Mouse (Mus musculus) CH12.LX (cell line): ENCODE results near the gene Smg7. TPM values are rescaled to one million over a fixed set of nuclear protein-coding genes. Genes with fewer than 3 reads are reported as not detected.

Experiments used
- DNase-seq: peaks from one replicate; pipeline ENCODE4 v3.0.0-alpha.2; 2013; ENCODE audit errors: extremely low read depth
- H3K27ac ChIP-seq: 2 replicates; pipeline ENCODE4 v1.5.1; 2012; ENCODE audit warnings: low read depth, mild to moderate bottlenecking, control low read depth, moderate library complexity; ENCODE audit not compliant: insufficient read depth
- H3K27me3 ChIP-seq: replicated peaks from 2 replicates; pipeline ENCODE3; 2012; ENCODE audit warnings: inconsistent platforms
- H3K36me3 ChIP-seq, 2 experiments: replicated peaks in 1 of 2; 2 replicates each; pipeline versions ENCODE3 to v1.6.1; 2012; ENCODE audit warnings: inconsistent platforms in 1 of 2, low read length in 1 of 2, mild to moderate bottlenecking in 1 of 2, mixed read lengths in 1 of 2, moderate library complexity in 1 of 2; ENCODE audit not compliant: control insufficient read depth in 1 of 2, insufficient read depth in 1 of 2
- H3K4me1 ChIP-seq, 2 experiments: 2 replicates each; pipeline ENCODE4 v1.6.1; 2012; ENCODE audit warnings: inconsistent platforms in 1 of 2, moderate library complexity in 1 of 2; ENCODE audit not compliant: insufficient read depth in 2 of 2, control insufficient read depth in 1 of 2
- H3K4me2 ChIP-seq: 2 replicates; pipeline ENCODE4 v1.6.1; 2012; ENCODE audit warnings: low read depth, mild to moderate bottlenecking, control low read depth; ENCODE audit not compliant: poor library complexity, insufficient read depth, severe bottlenecking
- H3K4me3 ChIP-seq, 3 experiments: fragments of 150-350 bp in 1 of 3; sonication (generic) in 1 of 3; replicated peaks in 1 of 3; 2 replicates each; pipeline versions ENCODE3 to v1.5.1; 2011 to 2012; ENCODE audit warnings: low read depth in 2 of 3, low read length in 2 of 3, mild to moderate bottlenecking in 2 of 3, moderate library complexity in 2 of 3, control low read depth in 1 of 3, improper control_type of control experiment in 1 of 3, inconsistent platforms in 1 of 3, mixed read lengths in 1 of 3; ENCODE audit not compliant: poor library complexity in 1 of 3
- H3K79me2 ChIP-seq: replicated peaks from 2 replicates; pipeline ENCODE4 v1.6.1; 2012; ENCODE audit warnings: mild to moderate bottlenecking, moderate library complexity; ENCODE audit not compliant: control insufficient read depth, poor library complexity, insufficient read depth, severe bottlenecking; ENCODE audit errors: extremely low read depth
- H3K9ac ChIP-seq: 2 replicates; pipeline ENCODE4 v1.6.1; 2012; ENCODE audit warnings: low read depth, mild to moderate bottlenecking, control low read depth, moderate library complexity; ENCODE audit not compliant: insufficient read depth
- H3K9me3 ChIP-seq: replicated peaks from 2 replicates; pipeline ENCODE3; 2012; ENCODE audit warnings: low read length, inconsistent platforms, mixed read lengths
- BHLHE40 ChIP-seq: IDR thresholded peaks from 2 replicates; pipeline ENCODE4 v1.6.1; 2011; ENCODE audit warnings: mild to moderate bottlenecking, low read depth, low read length, improper control_type of control experiment
- CHD1 ChIP-seq: IDR thresholded peaks from 2 replicates; pipeline ENCODE4 v1.6.1; 2012; ENCODE audit warnings: low read depth, low read length, improper control_type of control experiment, inconsistent platforms
- CHD2 ChIP-seq: IDR thresholded peaks from 2 replicates; pipeline ENCODE4 v1.6.1; 2011; ENCODE audit warnings: low read length, improper control_type of control experiment
- CTCF ChIP-seq, 2 experiments: IDR thresholded peaks in 1 of 2; conservative IDR thresholded peaks in 1 of 2; 2 replicates each; pipeline ENCODE4 v1.5.1; 2011 to 2012; ENCODE audit warnings: low read depth in 2 of 2, low read length in 2 of 2, improper control_type of control experiment in 1 of 2, inconsistent platforms in 1 of 2, mild to moderate bottlenecking in 1 of 2, moderate library complexity in 1 of 2
- ELF1 ChIP-seq: IDR thresholded peaks from 2 replicates; pipeline ENCODE4 v1.6.1; 2014; ENCODE audit warnings: low read depth, mild to moderate bottlenecking, inconsistent platforms, low read length, improper control_type of control experiment
- EP300 ChIP-seq: IDR thresholded peaks from 2 replicates; pipeline ENCODE4 v1.6.1; 2011; ENCODE audit warnings: low read length, improper control_type of control experiment
- ETS1 ChIP-seq: conservative IDR thresholded peaks from 2 replicates; pipeline ENCODE4 v1.6.1; 2012; ENCODE audit warnings: low read depth, mild to moderate bottlenecking, inconsistent platforms, low read length, improper control_type of control experiment, moderate library complexity
- GABPA ChIP-seq: IDR thresholded peaks from 2 replicates; pipeline ENCODE4 v1.6.1; 2012; ENCODE audit warnings: low read depth, low read length, improper control_type of control experiment, inconsistent platforms; ENCODE audit not compliant: insufficient replicate concordance
- HCFC1 ChIP-seq: IDR thresholded peaks from 2 replicates; pipeline ENCODE4 v1.6.1; 2012; ENCODE audit warnings: low read depth, mild to moderate bottlenecking, inconsistent platforms, low read length, improper control_type of control experiment
- IRF4 ChIP-seq: IDR thresholded peaks from 2 replicates; pipeline ENCODE4 v1.6.1; 2014; ENCODE audit warnings: low read depth, mild to moderate bottlenecking, inconsistent platforms, low read length, improper control_type of control experiment
- JUN ChIP-seq: IDR thresholded peaks from 2 replicates; pipeline ENCODE4 v1.6.1; 2011; ENCODE audit warnings: low read depth, mild to moderate bottlenecking, low read length, improper control_type of control experiment, moderate library complexity; ENCODE audit not compliant: insufficient read depth
- JUND ChIP-seq: conservative IDR thresholded peaks from 2 replicates; pipeline ENCODE4 v1.6.1; 2011; ENCODE audit warnings: low read depth, low read length, improper control_type of control experiment
- MAFK ChIP-seq: IDR thresholded peaks from 2 replicates; pipeline ENCODE4 v1.6.1; 2011; ENCODE audit warnings: low read length, improper control_type of control experiment; ENCODE audit not compliant: insufficient replicate concordance
- MAX ChIP-seq: IDR thresholded peaks from 2 replicates; pipeline ENCODE4 v1.6.1; 2011; ENCODE audit warnings: low read length, improper control_type of control experiment
- MAZ ChIP-seq: IDR thresholded peaks from 2 replicates; pipeline ENCODE4 v1.6.1; 2012; ENCODE audit warnings: low read depth, mild to moderate bottlenecking, inconsistent platforms, low read length, improper control_type of control experiment, moderate library complexity
- MEF2A ChIP-seq: IDR thresholded peaks from 2 replicates; pipeline ENCODE4 v1.6.1; 2014; ENCODE audit warnings: low read depth, mild to moderate bottlenecking, inconsistent platforms, low read length, improper control_type of control experiment, borderline replicate concordance
- MYC ChIP-seq: IDR thresholded peaks from 2 replicates; pipeline ENCODE4 v1.6.1; 2011; ENCODE audit warnings: low read depth, mild to moderate bottlenecking, improper control_type of control experiment, low read length
- NRF1 ChIP-seq: IDR thresholded peaks from 2 replicates; pipeline ENCODE4 v1.6.1; 2014; ENCODE audit warnings: low read depth, mild to moderate bottlenecking, inconsistent platforms, low read length, improper control_type of control experiment, moderate library complexity
- POLR2A ChIP-seq: IDR thresholded peaks from 2 replicates; pipeline ENCODE4 v1.6.1; 2011; ENCODE audit warnings: low read depth, mild to moderate bottlenecking, improper control_type of control experiment, low read length
- SIN3A ChIP-seq: IDR thresholded peaks from 2 replicates; pipeline ENCODE4 v1.6.1; 2012; ENCODE audit warnings: low read length, improper control_type of control experiment, inconsistent platforms
- SMC3 ChIP-seq: IDR thresholded peaks from 2 replicates; pipeline ENCODE4 v1.6.1; 2011; ENCODE audit warnings: low read depth, low read length, improper control_type of control experiment
- UBTF ChIP-seq: IDR thresholded peaks from 2 replicates; pipeline ENCODE4 v1.6.1; 2012; ENCODE audit warnings: low read depth, mild to moderate bottlenecking, inconsistent platforms, low read length, improper control_type of control experiment, moderate library complexity
- ZKSCAN1 ChIP-seq: IDR thresholded peaks from 2 replicates; pipeline ENCODE4 v1.6.1; 2012; ENCODE audit warnings: low read depth, inconsistent platforms, low read length, improper control_type of control experiment, borderline replicate concordance
- dilution Hi-C: fragments of 300-500 bp; cut with MboI; formaldehyde crosslinking; loops from 2 replicates; pipeline ENCODE4 v1.14.3; 2020; ENCODE audit warnings: low sequenced_read_pairs; ENCODE audit not compliant: extremely low pct_unique_long_range_greater_than_20kb, extremely low pct_ligation_motif_present
- in situ Hi-C: fragments of 300-500 bp; cut with MboI; formaldehyde crosslinking; loops from 3 replicates; pipeline ENCODE4 v1.14.3; 2019; ENCODE audit warnings: low sequenced_read_pairs, low pct_ligation_motif_present, low pct_unique_long_range_greater_than_20kb, mixed read lengths
- polyA plus RNA-seq: library from polyadenylated mRNA; unstranded; fragments of >175 nt; gene quantifications from 2 replicates; pipeline ENCODE4 v1.2.1, GENCODE M21; 2012; ENCODE audit warnings: low read depth; ENCODE audit not compliant: insufficient read length
- total RNA-seq, 2 experiments: library from RNA; depleted of rRNA; stranded (reverse); fragments of 300-350 nt in 1 of 2; fragments of >200 nt in 1 of 2; gene quantifications; 2 replicates each; pipeline ENCODE4 v1.2.3; 2012 to 2014

Gene Smg7
- total and polyA plus RNA-seq, 3 experiments: 23.4 to 55.2 (median 27.0) TPM

- H3K27ac ChIP-seq: peak overlapping the region; percentile 80
- in situ Hi-C loops: no loop called here
- H3K36me3 ChIP-seq: peaks cover 33 to 77% of the 10 kb centered on the region in 2 experiments
These were observed 64.3 kb downstream of the Smg7 start for GRCm38 (mm10) chr1:152838026-152838702.

GRCm38 (mm10) chr1:152835061-152835460 is 67.4 kb downstream of the Smg7 start:
- H3K36me3 ChIP-seq: peaks cover 47 to 93% of the 10 kb centered on the region in 2 experiments
- no peak overlapping the region for H3K9ac ChIP-seq
- no peak overlapping the region for H3K4me2 ChIP-seq
- H3K27ac ChIP-seq: no peak overlapping the region
- TF ChIP-seq MAZ (no peak), POLR2A (no peak), CHD2 (no peak), ETS1 (no peak), JUN (no peak), GABPA (no peak), NRF1 (no peak), ZKSCAN1 (no peak), CTCF (conservative IDR thresholded peaks at IDR 0.05 in 1 of 2, IDR thresholded peaks at IDR 0.05 in 1 of 2; ENCODE audit: low read depth in 2 of 2, low read length in 2 of 2) (no peak), ELF1 (no peak), JUND (no peak)
- H3K79me2 ChIP-seq: peaks cover 14% of the 10 kb centered on the region
- dilution Hi-C loops (no loop called here), in situ Hi-C loops (no loop called here)
- H3K9me3 ChIP-seq: no peaks in the 10 kb centered on the region
- H3K4me1 ChIP-seq: peaks cover 33 to 74% of the 10 kb centered on the region in 2 experiments
- no peaks in the 10 kb centered on the region for H3K27me3 ChIP-seq
- DNase-seq: no peak
- H3K4me3 ChIP-seq: no peak overlapping the region

More at GRCm38 (mm10) chr1:152838026-152838702, 64.3 kb downstream of the Smg7 start:
- H3K4me1 ChIP-seq: peaks cover 10 to 71% of the 10 kb centered on the region in 2 experiments
- H3K27me3 ChIP-seq: no peaks in the 10 kb centered on the region
- no peaks in the 10 kb centered on the region for H3K9me3 ChIP-seq
- dilution Hi-C loops: no loop called here
- peak; percentile 22; the same call in 1 of the 2 replicates for TF ChIP-seq SMC3
- no peak for TF ChIP-seq JUN
- peaks cover 16% of the 10 kb centered on the region for H3K79me2 ChIP-seq
- no peak for DNase-seq
- H3K9ac ChIP-seq: peak overlapping the region; percentile 36
- H3K4me3 ChIP-seq: peak overlapping the region in 2 of 3 experiments; percentile 30 to 57
- H3K4me2 ChIP-seq: peak overlapping the region; percentile 48; the same call in 1 of the 2 replicates

- Histone ChIP-seq H3K27me3 (no peaks in the 10 kb centered on the region), H3K9me3 (no peaks in the 10 kb centered on the region), H3K27ac (peak overlapping the region; percentile 82), H3K79me2 (peaks cover 8% of the 10 kb centered on the region), H3K4me1 (peaks cover 33 to 61% of the 10 kb centered on the region in 2 experiments), H3K4me2 (no peak overlapping the region), H3K9ac (peak overlapping the region; percentile 31; the same call in 1 of the 2 replicates), H3K36me3 (peaks cover 53 to 88% of the 10 kb centered on the region in 2 experiments), H3K4me3 (no peak overlapping the region)
- peak; percentile 80 for DNase-seq
- in situ Hi-C loops (no loop called here), dilution Hi-C loops (no loop called here)
- TF ChIP-seq CHD1 (peak; percentile 96), MEF2A (peak; percentile 78; the same call in 1 of the 2 replicates), CHD2 (no peak), ELF1 (peak; percentile 60), MYC (peak; percentile 96), JUN (peak; percentile 85), MAZ (peak; percentile 63; the same call in 1 of the 2 replicates), JUND (peak; percentile 86), MAX (peak; percentile 79), SIN3A (no peak), IRF4 (peak; percentile 75), BHLHE40 (peak; percentile 71), ZKSCAN1 (no peak), EP300 (peak; percentile 78), CTCF (conservative IDR thresholded peaks at IDR 0.05 in 1 of 2, IDR thresholded peaks at IDR 0.05 in 1 of 2; ENCODE audit: low read depth in 2 of 2, low read length in 2 of 2) (no peak), HCFC1 (peak; percentile 37), UBTF (no peak), MAFK (no peak)
These were observed 70.1 kb downstream of the Smg7 start for GRCm38 (mm10) chr1:152832316-152832715.
